Mouse (Mus musculus): ENCODE results near the gene Ltn1.
A peak's percentile ranks its signal among the peaks of the same experiment; 100 is the strongest.

The Ltn1 gene

GRCm38 (mm10) chr16:87432033-87432814 lies at the start of gene Ltn1:
Ltn1 (minus strand) TSS chr16:87432612.
- DNase-seq (ENCODE audit: low spot score in 2 of 2), result peak; percentile 95 to 98

GRCm38 (mm10) chr16:87470579-87470978 lies 38.2 kb upstream of the Ltn1 start:
- DNase-seq (ENCODE audit: low spot score in 2 of 2), result no peak

- DNase-seq (ENCODE audit: low spot score in 2 of 2), result no peak
Measured at GRCm38 (mm10) chr16:87458752-87459151, 26.3 kb upstream of the Ltn1 start.

- DNase-seq (ENCODE audit: low spot score in 2 of 2), result no peak
Measured at GRCm38 (mm10) chr16:87455180-87455611, 22.8 kb upstream of the Ltn1 start.

- DNase-seq (ENCODE audit: low spot score in 2 of 2), result peak; percentile 75 to 91
Measured at GRCm38 (mm10) chr16:87454419-87455179, 22.2 kb upstream of the Ltn1 start, which contains the start of gene Usp16. Usp16 (plus strand) TSS chr16:87454703.

- DNase-seq (ENCODE audit: low spot score in 2 of 2), result no peak
Measured at GRCm38 (mm10) chr16:87453226-87453625, 20.8 kb upstream of the Ltn1 start.

GRCm38 (mm10) chr16:87445528-87445927 lies 13.1 kb upstream of the Ltn1 start:
- no peak for DNase-seq (ENCODE audit: low spot score in 2 of 2)

GRCm38 (mm10) chr16:87445110-87445509 lies 12.7 kb upstream of the Ltn1 start:
- DNase-seq (ENCODE audit: low spot score in 2 of 2), result no peak

- DNase-seq (ENCODE audit: low spot score in 2 of 2), result no peak
Measured at GRCm38 (mm10) chr16:87444071-87444470, 11.7 kb upstream of the Ltn1 start.

GRCm38 (mm10) chr16:87443245-87443644 lies 10.8 kb upstream of the Ltn1 start:
- DNase-seq (ENCODE audit: low spot score in 2 of 2), result no peak

- no peak for DNase-seq (ENCODE audit: low spot score in 2 of 2)
Measured at GRCm38 (mm10) chr16:87442291-87442690, 9.9 kb upstream of the Ltn1 start.

- DNase-seq (ENCODE audit: low spot score in 2 of 2), result peak in 1 of 2 experiments; percentile 29
Measured at GRCm38 (mm10) chr16:87441089-87441488, 8.7 kb upstream of the Ltn1 start.

- peak; percentile 89 to 96 for DNase-seq (ENCODE audit: low spot score in 2 of 2)
Measured at GRCm38 (mm10) chr16:87440184-87440686, 7.8 kb upstream of the Ltn1 start, which contains the start of gene Rwdd2b. Rwdd2b (minus strand) TSS chr16:87440573.

- no peak for DNase-seq (ENCODE audit: low spot score in 2 of 2)
Measured at GRCm38 (mm10) chr16:87438697-87439096, 6.3 kb upstream of the Ltn1 start.

GRCm38 (mm10) chr16:87437096-87437495 lies 4.7 kb upstream of the Ltn1 start:
- no peak for DNase-seq (ENCODE audit: low spot score in 2 of 2)

- DNase-seq (ENCODE audit: low spot score in 2 of 2), result no peak
Measured at GRCm38 (mm10) chr16:87435411-87436205, 3.2 kb upstream of the Ltn1 start.

GRCm38 (mm10) chr16:87434946-87435345 lies 2.5 kb upstream of the Ltn1 start:
- DNase-seq (ENCODE audit: low spot score in 2 of 2), result no peak

- no peak for DNase-seq (ENCODE audit: low spot score in 2 of 2)
Measured at GRCm38 (mm10) chr16:87434266-87434665, 1.9 kb upstream of the Ltn1 start.

GRCm38 (mm10) chr16:87427516-87427915 lies 4.9 kb downstream of the Ltn1 start:
- DNase-seq (ENCODE audit: low spot score in 2 of 2), result no peak

- no peak for DNase-seq (ENCODE audit: low spot score in 2 of 2)
Measured at GRCm38 (mm10) chr16:87420662-87421061, 11.8 kb downstream of the Ltn1 start.

- peak in 1 of 2 experiments; percentile 68 for DNase-seq (ENCODE audit: low spot score in 2 of 2)
Measured at GRCm38 (mm10) chr16:87405001-87405400, 27.4 kb downstream of the Ltn1 start.
